Mouse (Mus musculus) telencephalon, adult 2 months (tissue): ENCODE results near the gene Aox3.

Source experiments
- DNase-seq: peaks from one replicate; pipeline ENCODE4 v3.0.0-alpha.2; 2011; ENCODE audit warnings: low read depth, low spot score

The Aox3 gene

DNA sequence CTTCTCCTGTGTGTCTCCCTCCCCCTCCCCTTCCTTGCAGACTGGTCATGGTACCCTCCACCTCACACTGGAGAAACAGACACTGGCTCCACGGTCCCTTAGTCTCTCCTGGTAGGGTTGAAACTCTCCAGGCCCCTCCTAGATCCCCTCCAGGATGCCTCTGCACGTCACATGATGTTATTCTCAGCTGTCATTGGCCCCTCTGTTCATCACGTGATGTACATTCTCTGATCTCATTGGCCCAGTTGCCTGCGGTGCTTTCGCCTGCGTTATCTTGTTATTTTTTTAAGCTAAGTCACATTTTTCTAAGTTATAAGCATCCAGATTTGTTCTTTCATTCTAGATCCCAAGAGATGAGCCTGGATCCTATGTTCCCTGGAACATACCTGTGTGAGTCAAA, 7.2 kb upstream of the Aox3 start:
- DNase-seq: no peak

DNA sequence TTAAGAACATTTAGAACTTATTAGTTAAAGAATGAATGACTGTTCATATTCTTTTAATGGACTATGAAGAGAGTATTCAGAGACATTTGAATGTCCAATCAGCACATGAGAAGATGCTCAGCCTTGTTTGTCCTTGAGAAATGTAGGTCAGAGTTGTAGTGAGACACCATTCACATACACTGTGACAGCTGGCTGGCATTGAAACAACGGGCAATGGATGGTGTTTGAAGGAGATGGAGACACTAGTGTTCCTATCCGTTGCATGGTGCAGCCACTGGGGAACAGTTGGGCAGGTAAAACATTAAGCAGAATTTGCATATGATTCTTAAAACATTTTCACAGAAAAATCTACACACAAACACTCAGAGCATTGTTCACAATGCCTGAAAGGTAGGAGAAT, 5.9 kb upstream of the Aox3 start:
- DNase-seq: no peak

DNA sequence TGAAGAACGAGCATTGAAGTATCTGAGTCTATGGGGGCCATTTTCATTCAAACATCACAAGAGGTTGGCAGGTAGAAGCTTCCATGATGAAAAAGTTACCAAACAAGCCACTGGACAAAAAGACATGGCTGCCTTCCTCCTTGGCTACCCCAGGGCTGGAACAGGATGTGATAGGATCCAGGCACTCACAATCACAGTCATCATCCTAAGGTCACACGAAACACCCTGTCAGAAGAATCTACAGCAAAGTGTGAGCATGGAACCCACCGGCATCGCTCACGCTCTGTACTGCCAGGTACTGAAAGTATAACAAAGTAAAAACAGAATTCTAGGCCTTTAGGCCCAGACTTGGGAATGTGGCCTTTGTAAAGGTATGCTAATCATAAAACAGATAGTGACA, 2.7 kb upstream of the Aox3 start:
- no peak for DNase-seq

DNA sequence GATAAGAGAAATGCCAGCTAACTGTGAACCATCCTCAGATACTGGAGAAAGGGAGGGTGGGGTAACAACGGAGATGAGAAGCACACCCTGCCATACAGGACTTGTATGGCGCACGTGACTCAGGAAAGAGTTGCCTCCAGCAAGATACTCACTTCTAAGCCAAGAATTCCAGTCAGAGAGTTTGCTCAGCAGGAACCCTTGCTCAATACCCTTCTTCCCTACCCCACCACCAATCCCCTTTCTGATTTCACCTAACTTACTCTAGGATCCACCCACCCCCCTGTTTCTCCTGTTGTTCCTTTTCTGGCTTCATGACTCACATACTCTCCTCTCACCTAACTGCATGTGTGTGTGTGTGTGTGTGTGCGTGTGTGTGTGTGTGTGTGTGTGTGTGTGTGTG, 1.6 kb upstream of the Aox3 start:
- DNase-seq: no peak

DNA sequence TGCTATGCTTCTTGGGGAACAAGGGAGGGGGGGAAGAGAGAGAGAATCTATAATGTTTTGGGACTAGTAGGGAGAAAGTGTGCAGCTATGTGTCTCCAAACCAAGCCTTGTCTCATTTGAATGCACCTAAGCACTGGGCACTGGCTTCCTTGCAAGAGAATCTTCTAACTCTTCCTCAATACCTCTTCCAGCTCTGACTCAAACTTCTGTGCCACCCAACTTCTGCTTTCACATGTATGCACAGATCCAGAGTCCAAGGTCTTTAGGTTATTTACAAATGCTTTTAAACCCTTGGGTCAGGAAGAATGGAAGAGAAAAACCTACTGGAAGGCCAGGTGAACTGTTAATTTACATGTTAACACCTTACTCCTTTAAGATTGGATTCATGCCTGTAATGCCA, 511 bp downstream of the Aox3 start:
- DNase-seq: no peak

DNA sequence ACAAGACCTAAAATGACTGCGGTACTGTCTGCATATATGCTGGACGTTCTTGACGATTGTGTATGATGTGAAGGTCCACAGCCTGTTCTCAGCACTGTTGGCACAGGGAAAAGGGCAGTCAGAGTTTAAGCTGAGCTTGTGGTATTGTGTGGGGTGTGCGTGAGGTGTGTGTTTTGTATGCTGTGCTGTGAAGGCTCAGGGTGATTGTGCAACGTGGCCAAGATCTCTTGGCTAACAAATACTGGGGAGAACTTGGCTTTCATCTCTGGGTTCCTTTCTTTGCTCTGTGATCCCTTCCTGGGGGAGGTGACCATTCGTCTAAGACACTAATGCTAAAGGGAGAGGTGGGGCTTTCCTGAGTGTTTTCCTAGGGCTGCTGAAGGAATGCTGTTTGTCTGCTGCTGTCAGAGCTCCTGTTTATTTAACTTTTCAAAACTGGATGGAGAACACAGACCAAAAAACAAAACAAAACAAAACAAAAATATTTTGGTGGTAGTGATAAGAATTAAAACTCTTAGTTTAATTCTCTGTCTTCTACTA, 1.2 kb downstream of the Aox3 start:
- DNase-seq: no peak

DNA sequence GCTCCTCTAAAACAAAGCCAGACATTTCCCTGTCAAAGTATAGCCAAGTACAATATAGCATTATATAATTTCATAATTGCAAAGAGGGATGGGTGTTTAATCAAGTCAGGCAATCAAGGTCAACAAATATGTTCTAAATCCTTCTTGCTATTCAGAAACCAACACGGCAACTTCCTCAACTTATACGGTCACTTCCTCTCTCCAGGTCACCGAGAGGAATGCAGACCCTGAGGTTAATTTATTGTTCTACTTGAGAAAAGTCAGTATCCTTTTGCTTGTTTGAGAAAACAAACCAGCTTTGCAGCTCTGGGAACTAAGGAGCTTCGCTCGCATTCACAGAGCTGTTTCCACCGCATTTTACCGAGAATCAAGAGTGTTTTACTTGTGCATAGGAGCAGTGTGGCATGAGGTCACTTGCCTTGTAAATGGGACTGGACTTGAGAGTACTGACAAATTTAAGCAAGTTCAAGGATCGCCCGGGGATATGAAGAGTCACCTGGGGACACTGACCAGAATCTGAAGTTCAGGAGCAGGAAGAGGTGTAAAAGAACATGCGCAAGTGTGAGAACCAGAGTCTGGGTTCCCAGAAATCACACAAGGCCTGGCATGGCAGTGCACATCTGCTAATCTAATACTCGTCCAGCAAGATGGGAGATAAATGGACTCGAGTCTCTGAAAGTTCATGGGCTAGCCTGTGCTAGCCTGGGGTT, 1.9 kb downstream of the Aox3 start:
- DNase-seq: no peak

DNA sequence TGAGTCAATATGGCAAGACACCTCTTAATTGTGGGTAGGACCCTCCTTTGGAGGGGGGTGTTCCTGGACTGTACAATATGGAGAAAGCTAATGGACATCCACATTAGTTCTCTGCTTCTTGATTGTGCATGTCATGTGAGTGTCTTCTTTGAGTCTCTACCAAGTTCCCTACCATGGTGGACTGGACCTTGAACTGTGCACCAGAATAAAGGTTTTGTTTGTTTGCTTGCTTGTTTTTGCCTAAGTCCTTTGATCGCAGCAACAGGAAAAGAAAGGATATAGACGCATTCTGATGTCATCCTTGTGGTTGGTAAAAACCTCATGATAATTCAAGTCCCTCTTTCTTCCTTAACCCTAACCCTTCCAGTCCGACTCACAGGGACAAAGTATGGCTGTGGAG, 5.3 kb downstream of the Aox3 start:
- no peak for DNase-seq

DNA sequence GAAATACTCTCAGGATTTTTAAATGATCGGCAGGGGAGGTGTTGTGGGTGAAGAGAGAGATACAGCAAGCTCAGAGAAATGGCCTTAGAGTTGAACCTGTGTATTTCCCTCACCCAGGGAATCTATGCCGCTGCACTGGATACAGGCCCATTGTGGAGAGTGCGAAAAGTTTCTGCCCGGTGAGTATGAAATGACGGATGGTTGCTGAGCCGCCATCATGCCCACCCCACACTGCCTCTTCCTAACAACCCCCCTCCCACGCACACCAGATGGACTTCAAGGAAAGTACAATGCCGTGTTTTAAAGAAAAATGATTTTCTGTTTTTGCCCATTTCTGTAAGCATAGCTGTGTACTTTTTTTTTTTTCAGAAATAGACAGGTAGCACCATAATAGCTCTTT, 12.0 kb downstream of the Aox3 start:
- no peak for DNase-seq

DNA sequence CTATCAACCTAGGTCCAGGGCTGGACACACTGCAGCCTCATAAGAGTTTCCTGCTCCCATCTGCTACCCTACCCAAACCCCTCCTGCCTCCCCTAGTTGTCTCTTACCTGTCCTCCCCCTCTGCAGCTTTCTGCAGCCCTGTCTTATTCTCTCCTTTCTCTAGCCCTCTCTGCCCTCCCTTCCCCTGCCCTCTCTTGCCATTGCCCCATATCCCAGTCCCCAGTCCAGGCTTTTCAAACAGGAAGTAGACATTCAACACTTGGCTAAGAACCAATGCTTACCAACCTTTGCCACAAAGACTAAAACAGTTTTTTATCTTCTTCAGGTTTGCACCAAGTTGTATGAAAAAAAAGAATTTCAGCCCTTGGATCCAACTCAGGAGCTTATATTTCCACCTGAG, 25.0 kb downstream of the Aox3 start:
- DNase-seq: no peak

DNA sequence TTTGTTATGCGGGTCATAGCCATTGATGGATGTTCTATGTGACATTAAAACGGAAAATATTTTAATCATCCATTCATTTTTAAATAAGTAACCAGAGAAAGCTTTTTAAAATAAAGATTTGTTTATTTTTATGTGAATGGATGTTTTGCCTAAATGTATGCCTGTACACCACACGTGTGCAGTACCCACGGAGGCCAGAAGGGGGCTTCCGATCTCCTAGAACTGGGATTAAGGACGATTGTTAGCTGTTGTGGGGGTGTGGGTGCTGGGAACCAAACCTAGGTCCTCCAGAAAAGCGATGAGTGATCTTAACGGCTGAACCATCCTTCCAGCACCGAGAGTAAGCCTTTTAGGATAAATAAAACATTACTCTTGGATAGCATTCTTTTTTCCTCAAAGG, 26.1 kb downstream of the Aox3 start:
- DNase-seq: no peak

DNA sequence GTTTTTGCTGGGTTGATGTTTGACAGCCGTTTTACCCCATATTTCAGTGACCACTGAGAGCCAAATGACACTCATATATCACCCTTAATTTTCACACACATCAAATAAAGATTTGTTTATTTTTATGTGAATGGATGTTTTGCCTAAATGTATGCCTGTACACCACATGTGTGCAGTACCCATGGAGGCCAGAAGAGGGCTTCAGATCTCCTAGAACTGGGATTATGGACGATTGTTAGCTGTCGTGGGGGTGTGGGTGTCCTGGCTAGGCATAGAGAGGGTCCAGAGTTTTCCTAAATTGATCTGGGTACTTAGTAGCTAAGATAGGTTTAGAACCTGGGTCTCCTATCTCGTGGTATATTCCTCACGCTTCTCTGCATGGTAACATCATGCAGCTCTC, 27.7 kb downstream of the Aox3 start:
- DNase-seq: no peak

DNA sequence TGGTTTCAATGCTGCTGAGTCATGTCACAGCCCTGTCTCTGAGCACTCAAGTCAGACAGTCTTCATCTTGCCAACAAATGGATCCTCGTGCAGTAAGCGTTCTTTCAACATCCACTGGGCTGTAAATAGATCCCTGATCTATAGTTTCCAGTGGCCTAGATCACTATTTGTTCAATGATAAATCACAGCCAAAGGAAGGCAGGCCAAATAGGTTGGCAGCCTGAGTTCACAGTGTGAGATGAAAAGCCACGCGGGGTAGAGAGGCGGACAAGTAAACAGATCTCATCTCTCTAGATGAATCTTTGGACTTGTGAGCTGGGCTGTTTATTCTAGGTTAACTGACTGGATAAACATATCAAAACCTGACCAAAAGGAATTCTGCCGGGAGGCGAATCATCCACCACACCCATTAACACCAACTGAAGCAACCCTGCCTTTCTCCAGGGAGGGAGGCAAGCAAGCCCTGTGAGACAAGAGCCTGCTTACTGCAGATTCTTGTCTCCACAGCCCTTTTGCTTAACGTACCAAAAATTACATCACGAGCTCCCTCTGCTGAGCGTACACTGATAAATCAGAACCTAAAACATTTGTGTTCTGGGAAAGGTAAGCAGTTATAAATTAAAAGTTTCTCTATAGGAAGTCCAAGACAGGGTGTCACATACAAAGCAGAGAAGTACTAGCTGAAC, 31.6 kb downstream of the Aox3 start:
- DNase-seq: peak; percentile 68

DNA sequence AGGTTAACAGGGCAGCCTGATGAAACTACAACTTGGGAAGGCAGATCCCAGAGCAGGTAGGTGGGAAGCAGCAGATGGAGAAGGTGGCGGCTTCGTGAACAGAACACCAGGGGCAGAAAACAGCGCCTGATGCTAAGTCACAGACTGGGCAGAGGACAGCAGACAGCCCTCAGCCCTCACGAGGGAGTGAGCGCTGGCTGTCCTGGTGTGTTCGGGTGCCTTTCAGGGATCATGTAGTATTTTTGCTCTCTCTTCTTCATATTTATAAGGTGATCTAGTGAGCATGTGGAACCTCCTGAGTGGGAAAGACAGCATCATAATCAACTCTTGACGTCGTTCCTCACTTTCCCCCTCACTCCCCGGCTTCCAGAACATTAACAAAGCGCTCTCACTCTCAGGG, 33.1 kb downstream of the Aox3 start:
- DNase-seq: no peak

DNA sequence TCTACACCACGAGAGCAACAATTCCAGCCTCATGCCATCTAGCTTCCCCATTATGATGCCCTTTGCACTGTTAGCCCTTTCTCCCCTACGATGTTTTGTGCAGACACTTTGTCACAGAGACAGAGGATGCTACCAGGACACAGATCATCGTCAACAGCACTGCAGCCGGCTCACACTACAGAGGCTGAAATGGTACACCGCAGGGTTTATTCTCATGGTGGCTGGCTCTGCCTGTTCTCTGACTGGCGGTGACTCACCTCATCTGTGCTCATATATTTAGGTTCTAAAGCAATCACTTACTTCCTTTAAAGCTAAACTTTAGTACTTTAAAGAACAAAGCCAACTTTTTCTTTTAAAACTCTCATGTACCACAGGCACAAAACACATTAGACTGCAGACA, 34.8 kb downstream of the Aox3 start:
- no peak for DNase-seq

DNA sequence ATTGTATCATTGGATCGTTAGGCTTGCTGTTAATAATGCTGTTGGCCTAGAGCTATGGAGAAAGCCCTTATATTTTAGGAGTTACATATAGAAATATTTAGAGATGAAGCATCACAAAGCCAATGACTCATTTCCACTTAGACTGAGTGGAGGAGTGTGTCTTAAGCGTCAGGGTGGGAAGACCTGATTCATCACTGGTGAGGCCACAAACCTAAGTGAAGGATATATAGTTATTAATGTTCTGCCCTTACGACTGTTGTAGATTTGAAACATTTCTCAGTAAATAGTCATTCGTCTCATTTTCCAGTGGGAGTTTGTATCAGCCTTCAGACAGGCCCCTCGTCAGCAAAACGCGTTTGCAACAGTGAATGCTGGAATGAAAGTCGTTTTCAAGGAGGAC, 39.3 kb downstream of the Aox3 start:
- DNase-seq: no peak

DNA sequence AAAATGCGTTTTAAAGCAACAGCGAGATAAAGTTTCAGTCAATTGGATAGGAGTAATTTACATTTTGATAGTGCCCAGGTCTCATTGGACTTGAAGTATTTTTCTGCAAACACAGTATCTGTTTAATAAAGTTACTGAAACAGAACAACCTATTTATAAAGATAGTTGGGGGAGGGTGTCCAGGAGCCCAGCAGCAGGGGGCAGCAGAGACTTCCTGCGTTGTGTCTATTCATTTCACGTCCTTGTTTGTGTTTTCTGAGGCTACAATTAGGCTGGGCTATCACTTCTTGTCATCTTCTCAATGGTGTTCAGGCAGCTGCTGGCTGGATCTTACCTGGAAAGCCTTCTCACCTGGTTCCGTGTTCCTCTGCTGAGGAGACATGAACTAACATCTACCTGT, 43.8 kb downstream of the Aox3 start:
- no peak for DNase-seq

DNA sequence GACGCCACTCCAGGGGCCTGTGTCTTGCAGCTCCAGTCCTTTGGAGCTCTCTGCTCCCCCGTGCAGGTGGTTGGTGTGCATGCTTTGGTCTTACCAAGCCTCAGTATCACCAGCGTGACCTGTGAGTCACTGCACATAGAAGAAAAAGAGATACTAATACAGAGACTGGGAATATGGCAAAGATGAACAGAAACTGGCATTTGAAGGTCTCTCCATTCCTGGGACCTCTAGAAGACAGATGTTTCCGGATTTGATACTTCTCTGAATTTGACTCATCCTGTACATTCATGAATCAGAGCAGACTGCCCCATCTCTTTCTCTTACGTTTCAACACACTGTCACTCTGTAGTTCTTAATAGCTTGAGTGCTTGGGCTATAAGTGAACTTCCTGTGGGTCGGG, 57.0 kb downstream of the Aox3 start:
- DNase-seq: no peak

DNA sequence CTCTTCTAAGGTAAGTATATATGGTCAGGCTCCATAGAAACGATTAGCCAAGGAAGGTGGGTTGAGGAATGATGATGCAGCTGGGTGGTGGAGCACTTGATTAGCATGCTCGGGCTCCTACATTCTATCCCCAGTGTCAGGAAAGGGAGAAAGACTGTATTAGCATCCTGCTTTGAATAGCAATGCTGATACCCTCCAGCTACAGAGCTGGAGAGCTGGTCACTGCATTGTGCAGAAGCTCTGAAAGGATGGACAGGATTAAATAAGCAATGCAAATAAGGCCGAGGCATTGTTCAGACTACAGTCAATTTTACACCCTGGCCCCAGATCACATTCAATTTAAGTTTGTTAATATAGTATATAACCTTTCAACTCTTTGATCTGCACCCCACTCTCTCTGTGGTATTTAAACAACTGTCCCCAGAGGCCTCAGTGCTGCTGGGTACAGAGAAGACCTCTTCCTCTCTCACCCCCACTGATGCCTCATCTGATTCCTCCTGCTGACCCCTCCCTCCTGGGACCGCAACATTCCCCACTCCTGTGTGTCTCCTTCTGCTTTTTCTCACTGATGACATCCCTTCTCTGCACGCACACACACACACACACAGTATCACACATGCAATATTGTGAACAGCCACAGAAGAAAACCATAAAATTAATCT, 75.7 kb downstream of the Aox3 start:
- DNase-seq: no peak

DNA sequence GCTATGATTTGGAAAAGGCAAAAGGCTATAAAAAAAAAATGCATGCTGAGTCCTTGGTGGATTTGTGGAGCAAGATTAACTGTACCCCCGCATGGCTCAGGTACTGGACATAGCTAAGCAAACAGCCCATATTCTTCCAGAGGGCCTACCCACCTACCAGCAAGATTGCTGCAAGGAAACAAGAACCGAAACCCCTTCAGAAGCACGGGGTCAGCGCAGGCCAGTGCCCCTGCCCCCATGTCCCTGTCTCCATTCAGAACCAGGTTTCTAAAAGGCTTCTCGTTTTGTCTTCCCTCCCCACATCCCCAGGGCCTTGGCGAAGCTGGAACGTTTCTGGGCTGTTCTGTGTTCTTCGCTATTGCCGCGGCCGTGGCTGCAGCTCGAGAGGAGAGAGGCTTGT, 81.4 kb downstream of the Aox3 start:
- no peak for DNase-seq

DNA sequence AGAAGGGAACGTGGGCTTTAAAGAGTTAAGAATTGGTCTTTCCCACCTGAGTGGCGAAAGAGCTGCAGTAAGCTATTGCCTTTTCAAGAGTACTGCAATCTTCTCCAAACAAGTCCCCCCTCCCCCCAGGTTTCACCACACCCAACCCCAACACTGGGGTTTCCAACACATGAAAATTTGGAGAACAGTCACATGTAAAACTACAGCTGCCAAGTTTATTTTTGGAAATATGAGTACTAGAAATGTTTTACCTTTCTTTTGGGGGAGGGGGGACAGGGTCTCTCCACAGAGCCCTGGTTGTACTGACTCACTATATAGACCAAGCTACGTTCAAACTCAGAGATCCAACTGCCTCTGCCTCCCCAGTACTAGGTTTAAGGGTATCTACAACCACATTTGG, 82.1 kb downstream of the Aox3 start:
- DNase-seq: no peak

DNA sequence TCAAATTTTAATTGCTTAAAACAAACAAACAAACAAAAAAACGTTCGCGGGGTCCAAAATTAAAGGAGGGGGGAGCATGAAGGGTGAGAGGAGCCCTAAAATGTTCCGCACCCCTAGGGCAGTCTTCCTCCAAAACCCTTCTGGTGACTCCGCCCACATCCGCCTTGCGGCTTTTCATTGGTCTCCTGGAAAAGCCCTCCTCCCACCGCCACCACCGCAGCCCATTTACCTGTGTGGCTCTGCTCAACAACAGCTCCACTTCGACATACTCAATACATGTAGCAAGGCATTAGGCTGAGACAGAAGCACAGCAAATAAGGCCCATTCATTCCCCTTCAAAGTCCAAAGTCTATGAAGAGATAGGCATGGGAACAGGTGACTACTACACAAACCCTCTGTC, 82.6 kb downstream of the Aox3 start:
- no peak for DNase-seq

DNA sequence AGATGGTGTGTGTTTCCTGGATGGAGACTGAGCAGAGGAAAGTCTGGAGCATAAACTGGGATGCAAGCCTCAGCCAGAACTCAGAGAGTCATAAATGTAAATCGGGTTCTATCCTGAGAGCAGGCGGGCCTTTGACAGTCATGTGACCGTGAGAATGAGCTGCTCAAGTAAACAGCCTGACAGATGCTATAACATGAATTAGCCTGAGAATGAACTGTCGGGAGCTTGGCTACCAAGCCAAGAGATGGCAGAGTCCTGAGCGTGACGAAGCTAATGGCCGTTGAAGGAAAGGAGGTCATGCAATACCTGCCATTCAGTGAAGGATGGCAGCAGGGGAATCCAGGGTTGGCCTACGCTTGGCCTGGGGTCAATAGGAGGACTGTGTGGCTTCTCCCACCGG, 84.1 kb downstream of the Aox3 start:
- DNase-seq: peak; percentile 17
